Mouse (Mus musculus): ENCODE data around the gene Slc30a5. TPM values are rescaled to one million over a fixed set of nuclear protein-coding genes. Genes with fewer than 3 reads are reported as not detected.
"Not testable (repeated sequence)": the region's sequence is repeated elsewhere in the genome, so short reads cannot be mapped to it uniquely, and the experiment has no call there.

Slc30a5 gene
- polyA plus RNA-seq, 1 experiment from 2014 or later = 62.0 TPM

DNA sequence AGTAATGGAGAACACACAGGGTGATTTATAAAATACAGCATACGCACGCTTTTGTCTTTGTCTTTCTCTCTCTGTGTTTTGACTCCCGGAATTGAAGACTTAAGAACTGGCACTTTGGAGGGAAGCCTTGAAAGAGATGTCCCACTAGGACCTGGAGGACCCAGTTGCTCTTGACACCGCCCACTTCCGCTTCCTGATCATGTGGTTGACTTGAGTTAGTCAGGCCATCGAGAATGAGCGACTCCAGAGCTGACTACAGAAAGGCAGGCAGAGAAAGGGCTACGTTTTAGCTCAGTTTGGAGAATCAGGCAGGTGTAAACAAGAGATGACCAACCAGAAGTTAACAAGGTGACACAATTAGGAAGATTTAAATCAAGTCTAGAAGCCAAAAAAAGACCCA, 40.3 kb upstream of the Slc30a5 start:
- no peaks in the 10 kb centered on the region for H3K9me3 ChIP-seq (replicated peaks; ENCODE audit: control insufficient read depth, low read length)
- H3K4me2 ChIP-seq (ENCODE audit: low read depth, low read length) = no peak overlapping the region
- no peak overlapping the region for H3K9ac ChIP-seq (replicated peaks; ENCODE audit: low read length)
- H3K27me3 ChIP-seq (ENCODE audit: control insufficient read depth, insufficient read depth, low read length) = no peaks in the 10 kb centered on the region
- H3K27ac ChIP-seq (replicated peaks; ENCODE audit: low read depth, low read length) = no peak overlapping the region
- no peaks in the 10 kb centered on the region for H3K36me3 ChIP-seq (replicated peaks; ENCODE audit: control insufficient read depth, insufficient read depth, low read depth, low read length)
- 86% methylated on average over 8 of the region's 8 CpGs for WGBS
- ATAC-seq (replicated peaks; ENCODE audit: insufficient number of reproducible peaks, low FRiP score, low TSS enrichment, low read depth) (no peak), DNase-seq (ENCODE audit: low spot score) (no peak)
- no peaks in the 10 kb centered on the region for H3K4me1 ChIP-seq (ENCODE audit: control insufficient read depth, insufficient read depth, low read length)
- no peak overlapping the region for H3K4me3 ChIP-seq (ENCODE audit: low read depth, low read length)

DNA sequence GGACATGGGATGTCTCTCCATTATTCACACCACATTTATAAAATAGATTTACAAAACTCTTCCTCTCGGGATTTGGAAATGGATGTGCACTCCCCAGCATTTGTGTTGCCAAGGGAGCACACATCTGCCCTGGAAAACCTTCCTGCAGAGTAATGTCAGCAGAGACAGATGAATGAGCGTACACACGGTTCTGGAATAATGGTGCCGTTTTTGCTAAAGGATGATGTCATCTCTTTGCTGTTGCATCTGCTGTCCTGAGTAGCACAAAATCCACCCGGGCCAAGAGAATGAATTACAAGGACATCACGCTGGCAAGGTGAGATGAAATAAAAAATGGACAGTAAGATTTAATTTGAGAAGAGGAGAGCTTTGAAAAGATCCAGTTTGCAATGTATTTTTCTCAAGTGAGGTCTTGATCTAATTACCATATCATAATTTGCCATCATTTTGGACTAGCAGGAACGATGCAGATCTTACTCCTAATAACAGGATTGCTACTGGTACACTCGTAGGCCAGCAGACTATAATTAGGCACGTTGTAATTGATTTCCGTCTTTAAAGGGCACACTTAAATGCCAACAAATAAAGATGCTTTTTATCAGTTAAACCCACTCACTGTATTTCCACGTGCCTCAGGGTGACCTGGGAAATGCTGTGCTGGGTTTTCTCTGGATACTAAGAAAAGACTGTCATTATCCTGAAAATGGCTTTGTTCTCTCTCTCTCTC, 38.4 kb upstream of the Slc30a5 start:
- H3K4me3 ChIP-seq (ENCODE audit: low read depth, low read length) = no peak overlapping the region
- H3K27me3 ChIP-seq (ENCODE audit: control insufficient read depth, insufficient read depth, low read length) = no peaks in the 10 kb centered on the region
- no peak for DNase-seq (ENCODE audit: low spot score)
- no peaks in the 10 kb centered on the region for H3K4me1 ChIP-seq (ENCODE audit: control insufficient read depth, insufficient read depth, low read length)
- no peak for ATAC-seq (replicated peaks; ENCODE audit: insufficient number of reproducible peaks, low FRiP score, low TSS enrichment, low read depth)
- no peak overlapping the region for H3K9ac ChIP-seq (replicated peaks; ENCODE audit: low read length)
- no peaks in the 10 kb centered on the region for H3K36me3 ChIP-seq (replicated peaks; ENCODE audit: control insufficient read depth, insufficient read depth, low read depth, low read length)
- no peaks in the 10 kb centered on the region for H3K9me3 ChIP-seq (replicated peaks; ENCODE audit: control insufficient read depth, low read length)
- WGBS = 56% methylated on average over 11 of the region's 11 CpGs
- no peak overlapping the region for H3K27ac ChIP-seq (replicated peaks; ENCODE audit: low read depth, low read length)
- H3K4me2 ChIP-seq (ENCODE audit: low read depth, low read length) = no peak overlapping the region

DNA sequence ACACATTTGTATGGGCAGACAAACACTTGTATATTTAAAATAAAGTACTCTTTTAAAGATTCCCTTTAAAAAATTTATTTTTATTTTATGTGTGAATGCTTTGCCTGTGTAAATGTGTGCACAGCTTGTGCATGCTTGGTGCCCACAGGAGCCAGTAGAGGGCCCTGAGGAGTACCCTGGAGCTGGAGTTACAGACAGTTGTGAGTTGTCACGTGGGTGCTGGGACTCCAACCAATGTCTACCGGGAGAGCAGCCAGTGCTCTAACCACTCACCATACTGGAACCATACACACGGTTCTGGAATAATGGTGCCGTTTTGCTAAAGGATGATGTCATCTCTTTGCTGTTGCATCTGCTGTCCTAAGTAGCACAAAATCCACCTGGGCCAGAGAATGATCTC, 36.6 kb upstream of the Slc30a5 start:
- H3K4me1 ChIP-seq (ENCODE audit: control insufficient read depth, insufficient read depth, low read length) = no peaks in the 10 kb centered on the region
- no peaks in the 10 kb centered on the region for H3K36me3 ChIP-seq (replicated peaks; ENCODE audit: control insufficient read depth, insufficient read depth, low read depth, low read length)
- ATAC-seq (replicated peaks; ENCODE audit: insufficient number of reproducible peaks, low FRiP score, low TSS enrichment, low read depth) (no peak), DNase-seq (ENCODE audit: low spot score) (no peak)
- 71% methylated on average over 4 of the region's 4 CpGs for WGBS
- no peaks in the 10 kb centered on the region for H3K9me3 ChIP-seq (replicated peaks; ENCODE audit: control insufficient read depth, low read length)
- no peak overlapping the region for H3K4me2 ChIP-seq (ENCODE audit: low read depth, low read length)
- H3K9ac ChIP-seq (replicated peaks; ENCODE audit: low read length) = no peak overlapping the region
- no peak overlapping the region for H3K4me3 ChIP-seq (ENCODE audit: low read depth, low read length)
- H3K27me3 ChIP-seq (ENCODE audit: control insufficient read depth, insufficient read depth, low read length) = no peaks in the 10 kb centered on the region
- H3K27ac ChIP-seq (replicated peaks; ENCODE audit: low read depth, low read length) = no peak overlapping the region

DNA sequence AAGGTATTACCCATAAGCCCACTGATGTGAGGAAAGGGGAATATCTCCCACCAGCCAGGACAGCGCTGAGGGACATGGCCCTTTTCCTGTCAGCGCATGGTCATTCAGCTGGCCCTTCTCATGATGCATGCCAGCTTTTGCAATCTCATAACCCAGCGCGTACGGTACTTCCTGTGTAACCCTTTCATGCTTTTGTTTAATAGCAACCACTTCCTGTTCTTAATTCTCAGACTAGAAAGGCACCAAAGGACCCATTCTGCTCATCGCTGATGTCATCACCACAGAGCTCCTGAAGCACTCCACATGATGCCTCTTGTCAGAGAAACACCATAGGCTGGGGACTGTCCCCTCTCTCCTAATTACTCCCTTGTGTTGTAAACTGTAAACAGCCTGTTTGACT, 33.1 kb upstream of the Slc30a5 start:
- no peak overlapping the region for H3K27ac ChIP-seq (replicated peaks; ENCODE audit: low read depth, low read length)
- no peaks in the 10 kb centered on the region for H3K9me3 ChIP-seq (replicated peaks; ENCODE audit: control insufficient read depth, low read length)
- no peak for ATAC-seq (replicated peaks; ENCODE audit: insufficient number of reproducible peaks, low FRiP score, low TSS enrichment, low read depth)
- no peak for DNase-seq (ENCODE audit: low spot score)
- no peak overlapping the region for H3K9ac ChIP-seq (replicated peaks; ENCODE audit: low read length)
- H3K36me3 ChIP-seq (replicated peaks; ENCODE audit: control insufficient read depth, insufficient read depth, low read depth, low read length) = no peaks in the 10 kb centered on the region
- WGBS = 87% methylated on average over 6 of the region's 6 CpGs
- H3K27me3 ChIP-seq (ENCODE audit: control insufficient read depth, insufficient read depth, low read length) = no peaks in the 10 kb centered on the region
- no peak overlapping the region for H3K4me2 ChIP-seq (ENCODE audit: low read depth, low read length)
- H3K4me3 ChIP-seq (ENCODE audit: low read depth, low read length) = no peak overlapping the region
- no peaks in the 10 kb centered on the region for H3K4me1 ChIP-seq (ENCODE audit: control insufficient read depth, insufficient read depth, low read length)

DNA sequence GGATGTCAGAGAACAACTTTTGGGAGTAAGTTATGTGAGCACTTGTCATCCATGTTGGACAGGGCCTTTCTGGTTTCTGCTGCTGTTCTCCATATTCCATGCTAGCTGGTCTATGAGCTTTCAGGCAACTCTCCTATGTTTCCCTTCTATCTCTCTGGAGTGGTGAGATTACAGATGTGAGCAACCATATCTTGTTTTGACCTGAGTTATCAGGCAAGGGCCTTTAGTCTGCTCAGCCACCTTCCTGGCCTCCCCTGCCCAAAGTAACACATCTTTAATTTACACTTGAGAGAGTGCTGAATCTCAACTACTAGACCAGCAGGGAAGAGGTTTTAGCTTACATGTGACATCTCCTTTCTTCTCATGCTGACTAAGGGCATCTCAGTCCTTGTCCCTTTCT, 32.5 kb upstream of the Slc30a5 start:
- DNase-seq (ENCODE audit: low spot score) (no peak), ATAC-seq (replicated peaks; ENCODE audit: insufficient number of reproducible peaks, low FRiP score, low TSS enrichment, low read depth) (no peak)
- no peak overlapping the region for H3K9ac ChIP-seq (replicated peaks; ENCODE audit: low read length)

DNA sequence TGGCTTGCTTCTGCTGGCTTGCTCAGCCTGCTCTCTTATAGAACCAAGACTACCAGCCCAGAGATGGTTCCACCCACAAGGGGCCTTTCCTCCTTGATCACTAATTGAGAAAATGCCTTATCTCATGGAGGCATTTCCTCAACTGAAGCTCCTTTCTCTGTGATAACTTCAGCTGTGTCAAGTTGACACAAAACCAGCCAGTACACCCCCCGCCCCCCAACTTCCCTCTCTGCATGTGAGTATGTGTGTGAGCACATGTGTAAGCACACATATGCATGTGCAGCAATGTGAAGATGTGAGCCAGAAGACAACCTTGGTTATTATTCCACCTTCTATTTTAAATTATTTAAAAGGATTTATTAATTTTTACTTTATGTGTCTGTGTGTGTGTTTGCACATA, 30.7 kb upstream of the Slc30a5 start:
- ATAC-seq (replicated peaks; ENCODE audit: insufficient number of reproducible peaks, low FRiP score, low TSS enrichment, low read depth); H3K4me3 ChIP-seq (ENCODE audit: low read depth, low read length); DNase-seq (ENCODE audit: low spot score); H3K9me3 ChIP-seq (replicated peaks; ENCODE audit: control insufficient read depth, low read length); H3K4me1 ChIP-seq (ENCODE audit: control insufficient read depth, insufficient read depth, low read length); H3K4me2 ChIP-seq (ENCODE audit: low read depth, low read length); H3K27me3 ChIP-seq (ENCODE audit: control insufficient read depth, insufficient read depth, low read length); H3K36me3 ChIP-seq (replicated peaks; ENCODE audit: control insufficient read depth, insufficient read depth, low read depth, low read length); H3K9ac ChIP-seq (replicated peaks; ENCODE audit: low read length); H3K27ac ChIP-seq (replicated peaks; ENCODE audit: low read depth, low read length): not testable (repeated sequence)
- WGBS = 86% methylated on average over 1 of the region's 1 CpGs

More for the DNA sequence above, 32.5 kb upstream of the Slc30a5 start:
- Histone ChIP-seq H3K36me3 (replicated peaks; ENCODE audit: control insufficient read depth, insufficient read depth, low read depth, low read length) (no peaks in the 10 kb centered on the region), H3K9me3 (replicated peaks; ENCODE audit: control insufficient read depth, low read length) (no peaks in the 10 kb centered on the region), H3K27ac (replicated peaks; ENCODE audit: low read depth, low read length) (no peak overlapping the region), H3K4me1 (ENCODE audit: control insufficient read depth, insufficient read depth, low read length) (no peaks in the 10 kb centered on the region), H3K27me3 (ENCODE audit: control insufficient read depth, insufficient read depth, low read length) (no peaks in the 10 kb centered on the region), H3K4me2 (ENCODE audit: low read depth, low read length) (no peak overlapping the region), H3K4me3 (ENCODE audit: low read depth, low read length) (no peak overlapping the region)

DNA sequence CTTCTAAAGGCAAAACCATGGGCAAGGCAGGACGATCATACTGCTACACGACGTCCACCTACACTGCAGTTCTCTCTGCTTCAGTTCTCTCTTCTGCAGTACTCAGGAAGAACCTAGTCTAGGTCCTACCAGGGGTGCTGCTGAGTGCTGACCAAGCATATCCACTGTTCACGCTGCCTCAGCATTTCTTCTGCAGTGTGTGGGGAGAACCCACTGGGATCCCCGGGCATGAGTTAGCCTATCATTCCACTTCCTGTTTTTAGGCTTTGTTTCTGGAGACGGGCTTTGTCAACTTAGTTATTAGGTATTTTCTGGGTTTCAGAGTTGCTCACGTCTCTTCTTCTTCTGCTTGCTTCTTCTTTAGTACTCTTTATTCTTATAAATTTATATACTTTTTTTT, 25.9 kb upstream of the Slc30a5 start:
- ATAC-seq (replicated peaks; ENCODE audit: insufficient number of reproducible peaks, low FRiP score, low TSS enrichment, low read depth) (no peak), DNase-seq (ENCODE audit: low spot score) (no peak)
- H3K4me1 ChIP-seq (ENCODE audit: control insufficient read depth, insufficient read depth, low read length) = no peaks in the 10 kb centered on the region
- H3K36me3 ChIP-seq (replicated peaks; ENCODE audit: control insufficient read depth, insufficient read depth, low read depth, low read length) = no peaks in the 10 kb centered on the region
- H3K4me3 ChIP-seq (ENCODE audit: low read depth, low read length) = no peak overlapping the region
- H3K27ac ChIP-seq (replicated peaks; ENCODE audit: low read depth, low read length) = no peak overlapping the region
- H3K27me3 ChIP-seq (ENCODE audit: control insufficient read depth, insufficient read depth, low read length) = no peaks in the 10 kb centered on the region
- no peak overlapping the region for H3K4me2 ChIP-seq (ENCODE audit: low read depth, low read length)
- H3K9ac ChIP-seq (replicated peaks; ENCODE audit: low read length) = no peak overlapping the region
- H3K9me3 ChIP-seq (replicated peaks; ENCODE audit: control insufficient read depth, low read length) = no peaks in the 10 kb centered on the region
- 88% methylated on average over 7 of the region's 7 CpGs for WGBS

DNA sequence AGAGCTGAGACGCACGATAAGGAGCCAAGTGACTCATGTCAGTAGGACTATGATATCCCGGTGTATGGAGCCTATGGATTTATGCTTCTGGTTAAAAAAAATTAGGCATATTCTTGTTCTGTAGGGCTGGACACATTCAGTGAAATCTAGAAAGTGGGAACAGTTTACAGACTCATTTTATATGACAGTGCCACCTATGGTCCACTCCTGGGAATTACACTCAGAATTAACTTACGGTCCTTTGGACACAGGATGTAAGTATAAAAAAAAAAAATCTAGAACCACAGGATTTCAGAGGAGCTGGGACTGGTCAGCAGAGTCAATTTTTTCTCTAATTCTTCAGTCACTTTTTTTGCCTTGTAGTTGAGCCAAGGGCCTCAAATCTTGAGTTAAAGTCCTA, 20.9 kb upstream of the Slc30a5 start:
- H3K27ac ChIP-seq (replicated peaks; ENCODE audit: low read depth, low read length) = no peak overlapping the region
- DNase-seq (ENCODE audit: low spot score) (peak; percentile 79), ATAC-seq (replicated peaks; ENCODE audit: insufficient number of reproducible peaks, low FRiP score, low TSS enrichment, low read depth) (no peak)
- H3K4me1 ChIP-seq (ENCODE audit: control insufficient read depth, insufficient read depth, low read length) = no peaks in the 10 kb centered on the region
- no peaks in the 10 kb centered on the region for H3K9me3 ChIP-seq (replicated peaks; ENCODE audit: control insufficient read depth, low read length)
- no peaks in the 10 kb centered on the region for H3K27me3 ChIP-seq (ENCODE audit: control insufficient read depth, insufficient read depth, low read length)
- H3K9ac ChIP-seq (replicated peaks; ENCODE audit: low read length) = no peak overlapping the region
- H3K36me3 ChIP-seq (replicated peaks; ENCODE audit: control insufficient read depth, insufficient read depth, low read depth, low read length) = no peaks in the 10 kb centered on the region
- WGBS = 50% methylated on average over 4 of the region's 4 CpGs
- H3K4me2 ChIP-seq (ENCODE audit: low read depth, low read length) = no peak overlapping the region
- H3K4me3 ChIP-seq (ENCODE audit: low read depth, low read length) = no peak overlapping the region

All from embryonic facial prominence, embryonic 11.5 days (tissue).